Mouse (Mus musculus) forebrain, postnatal 0 days (tissue): ENCODE results near the gene Cubn. TPM values are rescaled to one million over a fixed set of nuclear protein-coding genes. Genes with fewer than 3 reads are reported as not detected.

Experiments used
- ATAC-seq: fragments of 200-750 bp; cut with Nextera tagmentation; 2 replicates; pipeline ENCODE4 v1.8.0; 2017; ENCODE audit warnings: mild to moderate bottlenecking, moderate library complexity
- DNase-seq: peaks from one replicate; pipeline ENCODE4 v3.0.0-alpha.2; 2015
- H3K27ac ChIP-seq: fragments of 300-500 bp; sonication (generic); 2 replicates; pipeline ENCODE4 v1.5.1; 2014; ENCODE audit warnings: low read depth, mild to moderate bottlenecking, antibody characterized with exemption, low read length, moderate library complexity, mixed read lengths
- H3K27me3 ChIP-seq: fragments of 300-500 bp; sonication (generic); 2 replicates; pipeline ENCODE4 v1.6.1; 2014; ENCODE audit warnings: mild to moderate bottlenecking, low read length, mixed read lengths; ENCODE audit not compliant: insufficient read depth
- H3K36me3 ChIP-seq: fragments of 300-500 bp; sonication (generic); 2 replicates; pipeline ENCODE4 v1.6.1; 2014; ENCODE audit warnings: mild to moderate bottlenecking, moderate library complexity; ENCODE audit not compliant: insufficient read depth
- H3K4me1 ChIP-seq: fragments of 300-500 bp; sonication (generic); 2 replicates; pipeline ENCODE4 v1.6.1; 2014; ENCODE audit warnings: antibody characterized with exemption; ENCODE audit not compliant: insufficient read depth
- H3K4me2 ChIP-seq: fragments of 300-500 bp; sonication (generic); 2 replicates; pipeline ENCODE4 v1.6.1; 2014; ENCODE audit warnings: low read depth, mild to moderate bottlenecking, moderate library complexity
- H3K4me3 ChIP-seq: fragments of 300-500 bp; sonication (generic); 2 replicates; pipeline ENCODE4 v1.5.1; 2014; ENCODE audit warnings: low read depth, low read length, mixed read lengths
- H3K9ac ChIP-seq: fragments of 300-500 bp; sonication (generic); 2 replicates; pipeline ENCODE4 v1.6.1; 2014; ENCODE audit warnings: mild to moderate bottlenecking
- H3K9me3 ChIP-seq: fragments of 300-500 bp; sonication (generic); 2 replicates; pipeline ENCODE4 v1.6.1; 2016; ENCODE audit warnings: low read length
- CTCF ChIP-seq: sonication (generic); IDR thresholded peaks from 2 replicates; pipeline ENCODE4 v1.5.1; 2016; ENCODE audit warnings: antibody characterized with exemption, control low read depth, low read depth
- WGBS: fragments of 180-500 bp; shearing (Covaris S2); extraction: QIAGEN DNeasy Blood & Tissue Kit; methylation state at CpG from one replicate; pipeline ENCODE4 v1.1.7; 2014; 5-methylcytosine and 5-hydroxymethylcytosine counted together
- polyA plus RNA-seq: library from polyadenylated mRNA; unstranded; fragments of >200 nt; fragmentation: Nextera tagmentation; extraction: Ambion mirVana; gene quantifications from 2 replicates; pipeline ENCODE4 v1.2.1, GENCODE M21; 2015
- total RNA-seq: library from RNA; depleted of rRNA; stranded (reverse); fragments of >200 nt; gene quantifications from 2 replicates; pipeline ENCODE4 v1.2.3, GENCODE M21; 2014

Gene Cubn
- total and polyA plus RNA-seq, 2 experiments from 2014 or later: 0.25 to 1.1 TPM

- Histone ChIP-seq H3K4me1 (no peaks in the 10 kb centered on the region), H3K9me3 (no peaks in the 10 kb centered on the region), H3K9ac (no peak overlapping the region), H3K27me3 (no peaks in the 10 kb centered on the region), H3K4me2 (no peak overlapping the region), H3K4me3 (no peak overlapping the region), H3K27ac (no peak overlapping the region), H3K36me3 (no peaks in the 10 kb centered on the region)
- no peak for TF ChIP-seq CTCF
- ATAC-seq (peak; percentile 25), DNase-seq (peak; percentile 16)
- WGBS: 54% methylated on average over 3 of the region's 3 CpGs
Observed at GRCm38 (mm10) chr2:13368517-13368916, 123.1 kb downstream of the Cubn start.

- 35% methylated on average over 7 of the region's 7 CpGs for WGBS
- Histone ChIP-seq H3K36me3 (no peaks in the 10 kb centered on the region), H3K4me2 (0 out of 2 replicates have a peak overlapping the region, but pooled peaks have one; percentile 3), H3K4me1 (no peaks in the 10 kb centered on the region), H3K4me3 (no peak overlapping the region), H3K27me3 (no peaks in the 10 kb centered on the region), H3K9ac (no peak overlapping the region), H3K9me3 (no peaks in the 10 kb centered on the region), H3K27ac (no peak overlapping the region)
- ATAC-seq (peak; percentile 69), DNase-seq (peak; percentile 48)
- no peak for TF ChIP-seq CTCF
Observed at GRCm38 (mm10) chr2:13357885-13358552, 133.6 kb downstream of the Cubn start.

- 95% methylated on average over 3 of the region's 3 CpGs for WGBS
- Histone ChIP-seq H3K27ac (no peak overlapping the region), H3K9me3 (no peaks in the 10 kb centered on the region), H3K9ac (no peak overlapping the region), H3K27me3 (no peaks in the 10 kb centered on the region), H3K4me3 (no peak overlapping the region), H3K4me2 (no peak overlapping the region), H3K4me1 (no peaks in the 10 kb centered on the region), H3K36me3 (no peaks in the 10 kb centered on the region)
- no peak for ATAC-seq
- DNase-seq: no peak
- no peak for TF ChIP-seq CTCF
Observed at GRCm38 (mm10) chr2:13352775-13353174, 138.8 kb downstream of the Cubn start.

- 94% methylated on average over 1 of the region's 1 CpGs for WGBS
- TF ChIP-seq CTCF: no peak
- no peak for DNase-seq
Observed at GRCm38 (mm10) chr2:13352112-13352728, 139.4 kb downstream of the Cubn start.

GRCm38 (mm10) chr2:13342325-13342926 is 149.2 kb downstream of the Cubn start:
- no peak for TF ChIP-seq CTCF
- Histone ChIP-seq H3K36me3 (no peaks in the 10 kb centered on the region), H3K27ac (no peak overlapping the region), H3K27me3 (no peaks in the 10 kb centered on the region), H3K4me1 (no peaks in the 10 kb centered on the region), H3K9me3 (no peaks in the 10 kb centered on the region), H3K4me2 (no peak overlapping the region), H3K4me3 (no peak overlapping the region), H3K9ac (no peak overlapping the region)
- ATAC-seq (no peak), DNase-seq (no peak)
- 51% methylated on average over 7 of the region's 7 CpGs for WGBS

More at GRCm38 (mm10) chr2:13352112-13352728, 139.4 kb downstream of the Cubn start:
- no peaks in the 10 kb centered on the region for H3K4me1 ChIP-seq
- H3K27ac ChIP-seq: no peak overlapping the region
- no peak overlapping the region for H3K9ac ChIP-seq
- no peaks in the 10 kb centered on the region for H3K9me3 ChIP-seq
- H3K4me3 ChIP-seq: no peak overlapping the region
- no peak overlapping the region for H3K4me2 ChIP-seq
- H3K36me3 ChIP-seq: no peaks in the 10 kb centered on the region
- H3K27me3 ChIP-seq: no peaks in the 10 kb centered on the region
- no peak for ATAC-seq

- Histone ChIP-seq H3K27ac (no peak overlapping the region), H3K4me3 (no peak overlapping the region), H3K4me2 (no peak overlapping the region), H3K9ac (no peak overlapping the region), H3K27me3 (no peaks in the 10 kb centered on the region), H3K9me3 (no peaks in the 10 kb centered on the region), H3K36me3 (no peaks in the 10 kb centered on the region), H3K4me1 (no peaks in the 10 kb centered on the region)
- TF ChIP-seq CTCF: no peak
- no peak for ATAC-seq
- DNase-seq: no peak
- WGBS: 93% methylated on average over 4 of the region's 4 CpGs
Observed at GRCm38 (mm10) chr2:13335446-13335845, 156.2 kb downstream of the Cubn start.
